Mouse (Mus musculus) forebrain, postnatal 0 days (tissue): Measurements from ENCODE around the gene Map2. TPM values are rescaled to one million over a fixed set of nuclear protein-coding genes. Genes with fewer than 3 reads are reported as not detected.

Experiments used
- ATAC-seq: fragments of 200-750 bp; cut with Nextera tagmentation; 2 replicates; pipeline ENCODE4 v1.8.0; 2017; ENCODE audit warnings: mild to moderate bottlenecking, moderate library complexity
- DNase-seq: peaks from one replicate; pipeline ENCODE4 v3.0.0-alpha.2; 2015
- H3K27ac ChIP-seq: fragments of 300-500 bp; sonication (generic); 2 replicates; pipeline ENCODE4 v1.5.1; 2014; ENCODE audit warnings: low read depth, mild to moderate bottlenecking, antibody characterized with exemption, low read length, moderate library complexity, mixed read lengths
- H3K27me3 ChIP-seq: fragments of 300-500 bp; sonication (generic); 2 replicates; pipeline ENCODE4 v1.6.1; 2014; ENCODE audit warnings: mild to moderate bottlenecking, low read length, mixed read lengths; ENCODE audit not compliant: insufficient read depth
- H3K36me3 ChIP-seq: fragments of 300-500 bp; sonication (generic); 2 replicates; pipeline ENCODE4 v1.6.1; 2014; ENCODE audit warnings: mild to moderate bottlenecking, moderate library complexity; ENCODE audit not compliant: insufficient read depth
- H3K4me1 ChIP-seq: fragments of 300-500 bp; sonication (generic); 2 replicates; pipeline ENCODE4 v1.6.1; 2014; ENCODE audit warnings: antibody characterized with exemption; ENCODE audit not compliant: insufficient read depth
- H3K4me2 ChIP-seq: fragments of 300-500 bp; sonication (generic); 2 replicates; pipeline ENCODE4 v1.6.1; 2014; ENCODE audit warnings: low read depth, mild to moderate bottlenecking, moderate library complexity
- H3K4me3 ChIP-seq: fragments of 300-500 bp; sonication (generic); 2 replicates; pipeline ENCODE4 v1.5.1; 2014; ENCODE audit warnings: low read depth, low read length, mixed read lengths
- H3K9ac ChIP-seq: fragments of 300-500 bp; sonication (generic); 2 replicates; pipeline ENCODE4 v1.6.1; 2014; ENCODE audit warnings: mild to moderate bottlenecking
- H3K9me3 ChIP-seq: fragments of 300-500 bp; sonication (generic); 2 replicates; pipeline ENCODE4 v1.6.1; 2016; ENCODE audit warnings: low read length
- CTCF ChIP-seq: sonication (generic); IDR thresholded peaks from 2 replicates; pipeline ENCODE4 v1.5.1; 2016; ENCODE audit warnings: antibody characterized with exemption, control low read depth, low read depth
- WGBS: fragments of 180-500 bp; shearing (Covaris S2); extraction: QIAGEN DNeasy Blood & Tissue Kit; methylation state at CpG from one replicate; pipeline ENCODE4 v1.1.7; 2014; 5-methylcytosine and 5-hydroxymethylcytosine counted together
- polyA plus RNA-seq: library from polyadenylated mRNA; unstranded; fragments of >200 nt; fragmentation: Nextera tagmentation; extraction: Ambion mirVana; gene quantifications from 2 replicates; pipeline ENCODE4 v1.2.1, GENCODE M21; 2015
- total RNA-seq: library from RNA; depleted of rRNA; stranded (reverse); fragments of >200 nt; gene quantifications from 2 replicates; pipeline ENCODE4 v1.2.3, GENCODE M21; 2014; rRNA removed

The Map2 gene
- total RNA-seq (1,213 and 1,278 TPM in 2 replicates), polyA plus RNA-seq (200 and 291 TPM in 2 replicates)

DNA sequence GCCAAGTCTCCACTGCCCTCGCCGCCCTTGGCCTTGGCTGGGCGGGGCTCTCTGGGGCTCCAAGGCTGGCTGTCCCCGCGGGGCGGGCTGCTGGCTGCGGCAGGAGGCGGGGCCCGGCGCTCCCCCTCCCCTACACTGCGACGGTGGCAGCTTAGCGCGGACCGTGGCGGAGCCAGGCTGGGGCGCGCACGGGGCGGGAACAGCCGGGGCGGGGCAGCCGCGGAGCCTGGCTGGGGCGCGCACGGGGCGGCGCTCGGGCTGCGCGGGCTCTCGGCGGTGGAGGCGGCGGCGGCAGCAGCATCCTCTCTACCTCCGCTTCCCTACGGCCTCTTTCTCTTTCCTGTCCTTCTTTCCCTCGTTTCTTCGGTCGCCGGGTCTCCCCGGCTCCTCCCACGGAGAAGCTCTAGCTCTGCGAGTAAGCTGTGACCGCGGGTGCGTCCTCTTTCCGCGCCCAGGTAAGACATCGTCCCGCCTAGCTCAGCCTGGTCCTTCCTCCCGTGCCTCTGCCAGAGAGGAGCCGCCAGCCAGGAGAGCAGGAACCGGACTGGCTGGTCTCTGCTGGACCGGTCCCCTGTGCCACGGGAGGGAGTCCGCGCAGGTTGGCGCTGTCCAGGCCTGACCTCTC lies at the start of gene Map2:
Gene Map2 (plus strand): TSS at position 233 of the 625 bp plus-strand sequence.
- H3K27ac ChIP-seq = peak within 1 kb of the TSS; percentile 84
- DNase-seq = peak; percentile 90
- TF ChIP-seq CTCF = no peak
- no peaks in the 10 kb centered on the region for H3K27me3 ChIP-seq
- peak within 1 kb of the TSS; percentile 95 for H3K9ac ChIP-seq
- H3K9me3 ChIP-seq = no peaks in the 10 kb centered on the region
- H3K4me2 ChIP-seq = peak within 1 kb of the TSS; percentile 69
- H3K4me1 ChIP-seq = peaks cover 12% of the 10 kb centered on the region; the same call in 1 of the 2 replicates
- ATAC-seq = peak; percentile 96
- 0 out of 2 replicates have a peak, but pooled peaks cover under 1% of the 10 kb centered on the region for H3K36me3 ChIP-seq
- peak within 1 kb of the TSS; percentile 99 for H3K4me3 ChIP-seq
- whole genome bisulfite sequencing = under 1% methylated on average over 46 of the region's 61 CpGs

DNA sequence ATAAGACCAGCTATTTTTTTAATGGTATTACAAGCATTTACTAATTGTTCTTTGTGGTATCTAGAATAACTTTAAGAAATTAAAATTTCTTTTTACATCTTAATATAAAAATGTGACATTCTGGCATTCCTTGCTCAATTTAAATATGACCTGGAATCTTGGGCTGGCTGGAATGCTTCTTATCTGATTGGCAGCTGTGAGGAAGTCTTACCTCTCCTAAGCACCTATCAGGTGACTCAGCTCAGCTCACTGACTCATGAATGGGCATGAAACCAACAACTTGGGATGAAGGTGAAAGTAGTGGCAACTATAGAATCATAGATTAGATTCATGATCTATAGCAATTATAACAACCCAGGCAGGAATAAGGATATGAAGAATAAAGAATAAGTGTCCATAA lies 42.1 kb upstream of the Map2 start:
- H3K9ac ChIP-seq = no peak overlapping the region
- H3K36me3 ChIP-seq = no peaks in the 10 kb centered on the region
- ATAC-seq (no peak), DNase-seq (no peak)
- H3K27me3 ChIP-seq = no peaks in the 10 kb centered on the region
- no peak overlapping the region for H3K27ac ChIP-seq
- no peak overlapping the region for H3K4me2 ChIP-seq
- no peak overlapping the region for H3K4me3 ChIP-seq
- H3K4me1 ChIP-seq = no peaks in the 10 kb centered on the region
- H3K9me3 ChIP-seq = no peaks in the 10 kb centered on the region
- no peak for TF ChIP-seq CTCF

DNA sequence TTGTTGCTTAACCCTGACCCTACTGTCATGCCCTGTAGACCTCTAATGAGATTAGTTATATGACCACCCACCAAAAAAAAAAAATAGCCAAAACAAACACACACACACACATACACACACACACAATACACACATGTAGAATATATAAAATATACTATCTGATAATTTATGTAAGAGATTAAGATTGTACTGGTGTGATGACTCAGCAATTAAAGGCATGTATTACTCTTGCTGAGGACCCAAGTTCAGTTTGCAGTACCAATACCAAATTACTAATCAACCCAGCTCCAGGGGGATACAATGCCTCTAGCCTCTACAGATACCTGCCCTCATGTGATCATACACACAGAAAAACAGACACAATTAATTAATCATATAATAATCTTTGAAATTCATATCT lies 39.7 kb upstream of the Map2 start:
- H3K36me3 ChIP-seq = no peaks in the 10 kb centered on the region
- no peak overlapping the region for H3K4me2 ChIP-seq
- ATAC-seq (no peak), DNase-seq (no peak)
- H3K9ac ChIP-seq = no peak overlapping the region
- H3K27me3 ChIP-seq = no peaks in the 10 kb centered on the region
- no peaks in the 10 kb centered on the region for H3K4me1 ChIP-seq
- TF ChIP-seq CTCF = no peak
- no peaks in the 10 kb centered on the region for H3K9me3 ChIP-seq
- H3K27ac ChIP-seq = no peak overlapping the region
- no peak overlapping the region for H3K4me3 ChIP-seq

DNA sequence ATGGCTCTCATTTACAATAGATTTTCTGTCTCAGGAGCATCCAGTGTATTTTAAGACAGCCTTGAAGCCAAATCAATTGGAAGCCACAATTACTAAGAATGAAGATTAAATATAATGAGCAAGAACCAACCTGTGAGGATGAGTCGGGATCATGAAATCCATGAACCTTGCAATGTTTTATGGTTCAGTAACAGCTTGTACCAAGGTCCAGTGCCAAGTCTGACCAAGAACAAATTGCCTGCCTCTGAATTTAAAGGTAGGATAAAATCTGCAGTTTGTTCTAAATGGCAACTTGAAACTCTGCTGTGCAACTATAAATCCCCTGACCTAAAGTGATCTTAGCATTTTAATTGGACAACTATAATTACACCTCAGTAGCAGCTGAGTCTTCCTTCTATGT lies 34.4 kb upstream of the Map2 start:
- Histone ChIP-seq H3K36me3 (no peaks in the 10 kb centered on the region), H3K4me3 (no peak overlapping the region), H3K9me3 (no peaks in the 10 kb centered on the region), H3K4me2 (no peak overlapping the region), H3K27me3 (no peaks in the 10 kb centered on the region), H3K4me1 (no peaks in the 10 kb centered on the region), H3K9ac (no peak overlapping the region), H3K27ac (no peak overlapping the region)
- TF ChIP-seq CTCF = no peak
- 87% methylated on average over 1 of the region's 1 CpGs for WGBS
- ATAC-seq = no peak
- DNase-seq = no peak

DNA sequence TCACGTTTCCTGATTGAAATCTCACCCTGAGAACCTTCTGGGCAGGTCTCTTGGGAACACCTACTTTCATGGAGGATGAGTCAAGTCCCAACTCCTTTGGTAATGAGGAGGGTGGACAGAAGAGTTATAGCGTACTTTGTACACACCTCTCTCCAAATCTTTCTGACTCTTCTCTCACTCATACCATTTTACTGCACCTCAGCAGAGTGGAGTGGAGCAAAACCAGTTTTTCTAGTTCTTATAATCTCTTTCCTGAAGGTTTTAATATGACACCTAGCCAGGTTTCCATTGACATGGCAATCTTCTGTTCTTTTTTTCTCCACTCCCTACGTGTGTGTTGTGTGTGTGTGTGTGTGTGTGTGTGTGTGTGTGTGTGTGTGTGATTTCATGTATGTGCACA lies 29.9 kb upstream of the Map2 start:
- Histone ChIP-seq H3K9ac (no peak overlapping the region), H3K4me2 (no peak overlapping the region), H3K36me3 (no peaks in the 10 kb centered on the region), H3K4me3 (no peak overlapping the region), H3K27ac (no peak overlapping the region), H3K27me3 (no peaks in the 10 kb centered on the region), H3K4me1 (no peaks in the 10 kb centered on the region), H3K9me3 (no peaks in the 10 kb centered on the region)
- TF ChIP-seq CTCF = no peak
- 85% methylated on average over 3 of the region's 3 CpGs for whole genome bisulfite sequencing
- ATAC-seq = no peak
- no peak for DNase-seq

DNA sequence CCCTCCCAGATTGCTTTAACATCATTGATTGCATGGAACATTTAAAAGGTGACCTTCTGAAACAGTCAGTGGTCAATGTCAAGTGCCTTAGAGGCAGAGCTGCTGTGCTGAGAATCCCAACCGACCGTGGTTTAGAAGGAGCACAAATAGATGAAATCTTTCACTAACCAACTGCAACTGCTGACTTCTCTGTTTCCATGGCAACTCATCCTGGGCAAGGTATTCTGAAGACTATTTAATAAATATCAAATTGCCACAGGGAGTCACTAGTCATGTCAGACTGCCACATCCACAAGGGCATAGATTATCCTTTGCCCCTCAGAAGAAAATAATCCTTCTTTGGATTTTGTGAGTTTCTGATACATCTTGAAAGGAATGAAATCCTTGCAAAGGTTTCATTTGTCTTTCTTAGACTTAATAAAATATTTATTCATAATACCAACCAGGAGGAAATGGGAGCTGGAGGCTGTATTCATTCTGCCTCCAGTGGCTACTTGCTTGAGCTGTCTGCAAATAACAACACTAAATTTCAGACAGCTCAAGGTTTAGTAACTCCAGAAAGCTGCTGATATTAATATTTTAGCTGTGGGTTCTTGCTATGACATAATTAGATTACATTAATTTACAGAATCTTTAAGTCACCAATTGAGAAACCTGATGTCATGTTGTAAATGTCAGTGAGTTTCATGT lies 26.1 kb upstream of the Map2 start:
- H3K9me3 ChIP-seq = no peaks in the 10 kb centered on the region
- TF ChIP-seq CTCF = no peak
- H3K9ac ChIP-seq = no peak overlapping the region
- no peaks in the 10 kb centered on the region for H3K36me3 ChIP-seq
- WGBS = 46% methylated on average over 2 of the region's 2 CpGs
- H3K27ac ChIP-seq = no peak overlapping the region
- H3K4me1 ChIP-seq = no peaks in the 10 kb centered on the region
- H3K27me3 ChIP-seq = no peaks in the 10 kb centered on the region
- ATAC-seq (peak; percentile 32; the same call in 1 of the 2 replicates), DNase-seq (peak; percentile 35)
- H3K4me2 ChIP-seq = no peak overlapping the region
- no peak overlapping the region for H3K4me3 ChIP-seq

DNA sequence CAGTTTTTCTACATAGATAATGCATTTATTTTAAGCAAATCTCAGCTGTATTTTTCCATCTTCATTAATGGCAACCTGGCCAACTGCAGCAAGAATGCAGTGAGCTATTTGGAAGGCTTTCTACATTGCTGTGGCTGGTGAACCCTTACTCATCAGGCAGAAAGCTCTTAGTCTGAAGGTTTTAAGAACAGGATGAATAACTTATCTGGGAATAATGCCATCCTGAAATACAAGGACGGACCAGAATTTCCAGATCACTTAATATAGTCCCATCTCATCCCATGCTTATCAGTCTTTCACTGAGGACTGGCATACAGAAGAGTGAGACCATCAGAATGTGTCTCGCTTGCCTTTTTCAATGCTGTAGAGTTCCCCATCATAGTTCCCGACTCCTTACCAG lies 24.3 kb upstream of the Map2 start:
- H3K4me3 ChIP-seq = no peak overlapping the region
- 89% methylated on average over 3 of the region's 3 CpGs for WGBS
- H3K9me3 ChIP-seq = no peaks in the 10 kb centered on the region
- ATAC-seq (no peak), DNase-seq (no peak)
- no peaks in the 10 kb centered on the region for H3K36me3 ChIP-seq
- H3K9ac ChIP-seq = no peak overlapping the region
- no peak overlapping the region for H3K4me2 ChIP-seq
- no peaks in the 10 kb centered on the region for H3K4me1 ChIP-seq
- H3K27me3 ChIP-seq = no peaks in the 10 kb centered on the region
- no peak for TF ChIP-seq CTCF
- no peak overlapping the region for H3K27ac ChIP-seq
